Mouse (Mus musculus) frontal cortex, adult (tissue): ENCODE results near the gene Sf1.
A peak's percentile ranks its signal among the peaks of the same experiment; 100 is the strongest.

Experiments
- ATAC-seq: cut with Nextera tagmentation; 2 replicates; pipeline ENCODE4 v1.9.2; 2017; ENCODE audit warnings: mild to moderate bottlenecking, moderate library complexity, mixed read lengths; ENCODE audit not compliant: low TSS enrichment

Gene Sf1

GRCm38 (mm10) chr19:6341453-6342077 lies 21.9 kb upstream of the Sf1 start:
- no peak for ATAC-seq

DNA sequence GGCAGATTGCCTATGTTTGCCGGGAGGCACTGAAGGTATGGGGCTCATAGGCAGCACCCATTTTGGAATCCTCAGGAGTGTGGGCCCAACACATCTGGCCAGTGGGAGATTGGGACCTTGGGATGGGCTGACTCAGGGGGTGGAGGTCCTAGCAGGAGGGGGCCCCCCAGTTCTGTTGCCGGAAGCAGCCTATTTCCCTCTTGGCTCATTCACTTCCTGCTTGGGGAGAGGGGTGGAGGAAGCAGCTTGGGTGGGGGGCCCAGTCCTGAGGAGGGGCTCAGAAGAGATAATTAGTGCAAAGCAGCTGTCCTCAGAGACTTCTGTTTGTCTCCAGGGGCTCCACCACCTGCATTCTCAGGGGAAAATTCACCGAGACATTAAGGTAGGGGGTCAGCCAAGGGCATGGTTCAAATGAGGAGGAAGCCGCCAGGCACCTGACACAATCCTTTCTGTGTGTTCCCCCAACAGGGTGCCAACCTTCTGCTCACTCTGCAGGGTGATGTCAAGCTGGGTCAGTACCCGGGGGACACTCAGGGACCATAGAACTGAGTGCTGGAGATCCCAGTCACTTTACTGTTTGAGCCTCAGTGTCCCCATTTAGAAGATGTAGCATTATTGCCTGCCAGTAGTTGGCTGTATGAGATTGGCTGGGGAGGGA lies 21.1 kb upstream of the Sf1 start:
- ATAC-seq = no peak

DNA sequence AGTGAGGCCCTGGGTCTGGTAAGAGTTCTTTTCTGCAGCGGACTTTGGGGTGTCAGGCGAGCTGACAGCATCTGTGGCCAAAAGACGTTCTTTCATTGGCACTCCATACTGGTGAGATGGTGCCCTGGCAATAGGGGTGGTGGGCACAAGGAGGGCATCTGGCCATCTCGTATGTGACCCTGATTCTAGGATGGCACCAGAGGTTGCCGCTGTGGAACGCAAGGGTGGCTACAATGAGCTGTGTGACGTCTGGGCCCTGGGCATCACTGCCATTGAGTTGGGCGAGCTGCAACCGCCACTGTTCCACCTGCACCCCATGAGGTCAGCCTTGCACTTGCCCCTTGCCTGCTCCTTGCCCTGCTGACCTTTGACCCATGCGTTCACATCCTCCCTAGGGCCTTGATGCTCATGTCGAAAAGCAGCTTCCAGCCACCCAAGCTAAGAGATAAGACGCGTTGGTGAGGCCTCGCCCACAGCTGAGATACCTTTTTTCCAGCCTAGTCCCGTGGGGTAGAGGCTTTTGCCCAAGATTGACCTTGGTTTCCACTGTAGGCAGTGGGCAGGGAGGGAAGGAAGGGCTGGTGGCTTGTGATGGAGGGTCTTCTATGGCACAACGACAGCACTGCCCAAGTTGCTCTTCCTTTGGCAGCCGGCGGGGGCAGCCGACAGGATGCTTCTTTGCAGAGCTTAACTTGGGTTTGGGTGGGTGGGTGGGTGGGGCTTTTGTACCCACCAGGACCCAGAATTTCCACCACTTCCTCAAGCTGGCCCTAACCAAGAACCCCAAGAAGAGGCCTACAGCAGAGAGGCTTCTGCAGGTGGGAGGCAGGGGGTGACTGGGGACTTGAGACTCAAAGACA lies 20.2 kb upstream of the Sf1 start:
- ATAC-seq = no peak

- no peak for ATAC-seq
Observed at GRCm38 (mm10) chr19:6343996-6344395, 19.5 kb upstream of the Sf1 start.

GRCm38 (mm10) chr19:6346023-6346422 lies 17.5 kb upstream of the Sf1 start:
- no peak for ATAC-seq

DNA sequence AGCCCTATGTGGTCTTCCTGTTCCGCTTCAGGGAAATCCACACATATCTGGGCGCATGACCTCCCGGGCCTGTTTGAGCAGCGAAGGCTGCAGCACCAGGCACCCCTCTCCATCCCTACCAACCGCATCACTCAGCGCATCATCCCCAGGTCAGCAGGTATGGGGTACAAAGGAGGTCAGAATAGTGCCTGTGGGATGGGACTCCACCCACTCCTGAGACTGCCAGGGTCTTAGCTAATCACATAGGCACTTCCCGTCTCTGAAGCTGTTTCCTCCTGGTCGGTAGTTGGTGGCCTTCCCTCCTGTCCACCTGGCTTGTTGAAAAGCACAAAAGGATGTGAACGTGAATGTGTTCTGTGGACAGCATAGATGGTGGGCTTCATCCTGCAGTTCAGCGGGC lies 16.8 kb upstream of the Sf1 start:
- no peak for ATAC-seq

DNA sequence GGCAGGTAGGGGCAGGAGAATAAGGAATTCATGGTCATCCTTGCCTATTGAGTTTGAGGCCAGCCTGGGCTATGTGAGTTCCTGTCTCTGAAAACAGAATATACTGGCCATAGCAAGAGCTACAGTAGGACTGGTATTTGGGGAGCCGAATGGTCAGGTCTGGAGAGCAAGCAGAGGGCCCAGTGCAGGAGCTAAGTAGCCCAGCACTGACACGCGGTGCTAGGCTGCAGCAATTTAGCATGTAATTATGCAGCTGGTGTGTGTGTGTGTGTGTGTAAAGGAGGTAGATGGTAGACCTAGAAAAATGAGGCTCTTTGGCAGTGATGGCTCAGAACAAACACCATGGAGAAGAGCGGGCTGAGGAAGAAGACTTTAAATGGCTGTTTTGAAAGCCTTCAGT lies 15.9 kb upstream of the Sf1 start:
- no peak for ATAC-seq

GRCm38 (mm10) chr19:6348717-6349116 lies 14.8 kb upstream of the Sf1 start:
- no peak for ATAC-seq

GRCm38 (mm10) chr19:6349215-6349983 lies 14.1 kb upstream of the Sf1 start:
- no peak for ATAC-seq

GRCm38 (mm10) chr19:6351431-6352106 lies 11.9 kb upstream of the Sf1 start:
- ATAC-seq = no peak

DNA sequence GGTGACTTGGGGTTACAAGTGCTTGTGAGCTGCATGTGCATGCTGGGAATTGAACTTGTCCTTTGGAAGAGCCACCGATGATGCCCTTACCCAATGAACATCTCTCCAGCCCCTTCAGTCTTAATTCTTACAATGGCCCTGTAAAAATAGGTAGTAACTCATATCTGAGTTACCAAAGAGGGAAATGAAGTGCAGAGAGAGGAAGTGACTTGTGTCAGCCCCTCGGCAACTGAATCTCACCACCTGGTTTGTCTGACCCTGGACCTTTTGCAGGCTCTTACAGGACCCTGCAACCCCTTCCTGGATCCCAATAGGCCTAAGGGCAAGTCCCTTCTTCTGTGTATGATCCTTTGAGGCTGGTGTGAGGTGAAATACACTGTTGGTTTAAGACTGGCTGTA lies 11.4 kb upstream of the Sf1 start:
- ATAC-seq = no peak

- no peak for ATAC-seq
Observed at GRCm38 (mm10) chr19:6354030-6354429, 9.5 kb upstream of the Sf1 start.

DNA sequence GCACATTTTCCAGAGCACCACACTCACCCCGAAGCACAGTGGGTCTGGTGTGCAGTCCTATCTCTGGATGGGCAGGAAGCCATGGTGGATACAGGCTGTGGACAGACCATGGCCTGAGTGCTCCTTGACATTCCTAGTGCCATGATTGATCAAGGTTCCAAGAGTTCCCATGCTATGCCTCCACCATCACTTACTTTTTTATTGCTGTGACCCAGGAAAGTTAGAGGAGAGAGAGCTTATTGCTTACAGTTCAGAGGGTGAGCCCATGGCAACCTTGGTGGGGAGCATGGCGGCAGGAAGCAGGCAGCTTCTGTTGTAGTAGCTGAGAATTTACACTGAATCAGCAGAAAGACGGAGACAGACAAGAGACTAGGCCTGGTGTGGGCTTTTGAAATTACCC lies 2.2 kb upstream of the Sf1 start:
- ATAC-seq = no peak

DNA sequence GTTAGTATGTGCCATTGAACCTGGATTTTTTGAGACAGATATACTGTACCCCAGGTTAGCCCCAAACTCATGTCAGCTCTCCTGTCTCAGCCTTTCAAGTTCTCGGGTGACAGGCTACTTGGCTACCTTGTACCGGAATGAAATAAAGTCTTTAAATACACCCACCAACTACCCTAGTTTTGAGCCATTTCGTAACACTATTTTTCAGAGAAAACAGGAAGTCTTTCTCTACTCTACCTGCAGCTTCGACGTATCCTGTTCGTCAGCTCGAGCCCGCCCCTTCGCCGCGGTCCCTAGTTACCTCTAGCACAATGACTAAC lies 439 bp upstream of the Sf1 start:
- ATAC-seq = no peak

DNA sequence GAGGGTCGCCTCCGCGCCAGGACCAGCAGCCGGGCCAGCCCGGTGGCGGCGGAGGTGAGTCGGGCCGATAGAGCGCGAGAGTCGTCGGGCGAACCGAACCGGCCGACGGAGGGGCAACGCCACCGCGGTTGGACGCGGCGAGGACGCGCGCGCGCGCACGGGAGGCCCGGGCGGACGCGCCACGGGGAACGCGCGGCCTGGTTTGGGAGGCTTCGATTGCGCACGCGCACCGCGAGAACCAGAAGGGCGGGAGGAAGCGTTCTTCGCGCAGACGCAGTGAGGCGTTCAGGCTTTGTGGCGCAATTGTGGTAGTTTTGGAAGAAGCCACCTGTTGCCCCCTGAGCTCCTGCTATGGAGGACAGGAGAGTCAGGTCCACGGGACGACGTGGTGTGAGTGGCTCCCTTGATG lies 831 bp downstream of the Sf1 start:
- ATAC-seq = peak; percentile 29

GRCm38 (mm10) chr19:6364842-6365241 lies 1.4 kb downstream of the Sf1 start:
- no peak for ATAC-seq

DNA sequence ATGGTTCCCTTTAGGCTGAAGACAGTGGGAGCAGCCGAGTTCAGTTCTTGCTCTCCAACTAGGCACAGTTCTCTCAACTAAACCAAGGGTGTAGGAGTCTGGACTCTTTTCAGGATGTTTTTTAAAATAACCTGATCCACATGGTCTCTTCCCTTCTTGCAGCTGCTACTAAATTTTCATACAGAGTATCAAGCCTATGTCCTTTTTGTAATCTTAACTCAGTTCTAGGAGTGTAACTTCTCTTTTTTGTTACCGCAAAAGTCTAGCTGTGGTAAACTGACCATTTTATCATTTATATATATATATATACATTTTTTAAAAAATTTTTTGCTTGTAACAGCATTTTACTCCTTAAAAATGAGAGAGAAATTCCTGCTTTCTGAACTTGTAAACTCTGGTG lies 6.7 kb downstream of the Sf1 start:
- ATAC-seq = peak; percentile 57; the same call in 1 of the 2 replicates

- ATAC-seq = no peak
Observed at GRCm38 (mm10) chr19:6372433-6372832, 8.9 kb downstream of the Sf1 start.

GRCm38 (mm10) chr19:6373539-6374400 lies 10.3 kb downstream of the Sf1 start:
- ATAC-seq = no peak

DNA sequence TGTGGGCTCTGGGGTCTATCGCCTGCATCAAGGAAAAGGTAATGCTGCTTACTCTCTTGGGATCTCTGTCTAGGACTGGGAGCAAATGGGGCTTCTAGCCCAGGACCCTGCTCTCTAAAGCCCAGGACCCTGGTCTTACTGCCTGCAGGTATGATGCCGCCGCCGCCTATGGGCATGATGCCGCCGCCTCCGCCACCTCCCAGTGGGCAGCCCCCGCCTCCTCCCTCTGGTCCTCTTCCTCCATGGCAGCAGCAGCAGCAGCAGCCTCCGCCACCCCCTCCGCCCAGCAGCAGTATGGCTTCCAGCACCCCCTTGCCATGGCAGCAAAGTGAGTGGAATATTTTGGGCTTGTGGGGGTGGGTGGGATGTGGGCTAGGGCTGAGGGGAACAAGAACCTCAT lies 11.1 kb downstream of the Sf1 start:
- ATAC-seq = no peak
